9 mouse cellular contexts compared by ENCODE assay signal in genomic region chr2:26847706-26848105, GRCm38 (mm10). TPM values are rescaled to one million over a fixed set of nuclear protein-coding genes. Genes with fewer than 3 reads are reported as not detected.
DNase-seq lines count a peak whose midpoint lies in the region; TF ChIP-seq lines count a peak whose summit lies in the region.
"Had no signal": no experiment of that assay in that cellular context is flagged by ENCODE, and none has a peak within 500 bp of the region (broad histone marks: within the 10 kb centered on the region; RNA-seq: fewer than 3 reads in every experiment).

No protein-coding gene starts in this region.

- no peaks in the 10 kb centered on the region for H3K27me3 ChIP-seq in limb, embryonic 10.5 days (ENCODE audit: low read depth, poor library complexity, severe bottlenecking)
- H3K27me3 ChIP-seq: heart, embryonic 13.5 days; midbrain, embryonic 12.5 days had no signal

- WGBS in limb, embryonic 10.5 days = 60% methylated on average over 2 of the region's 2 CpGs

- no peaks in the 10 kb centered on the region for H3K36me3 ChIP-seq in ES-E14 (ENCODE audit: control insufficient read depth, insufficient read depth, low read length, poor library complexity, severe bottlenecking)
- no peaks in the 10 kb centered on the region for H3K36me3 ChIP-seq in limb, embryonic 10.5 days
- H3K36me3 ChIP-seq: heart, embryonic 13.5 days; midbrain, embryonic 12.5 days had no signal

- DNase-seq in layer of hippocampus, adult 11-12 months (ENCODE audit: low spot score) = peak; percentile 37
- DNase-seq in layer of hippocampus, adult 9-10 months (ENCODE audit: low spot score) = no peak
- peak; percentile 41 for DNase-seq in ES-E14 (ENCODE audit: low read depth, low spot score)
- peak; percentile 58 for DNase-seq in adrenal gland, postnatal 14 days
- peak; percentile 1 to 3 for DNase-seq in heart, postnatal 36 days
- DNase-seq in lung, postnatal 25 days (ENCODE audit: low spot score) = peak; percentile 41
- DNase-seq in limb, embryonic 10.5 days (ENCODE audit: low spot score) = no peak

- no peak overlapping the region for H3K9ac ChIP-seq in ES-E14 (ENCODE audit: insufficient read depth, low read depth, low read length, poor library complexity, severe bottlenecking)
- H3K9ac ChIP-seq: heart, embryonic 13.5 days; midbrain, embryonic 12.5 days had no signal

- H3K4me3 ChIP-seq in ES-E14 (ENCODE audit: insufficient read depth in 1 of 2, low read depth in 1 of 2, low read length in 2 of 2, poor library complexity in 1 of 2, severe bottlenecking in 1 of 2) = no peak overlapping the region
- no peak overlapping the region for H3K4me3 ChIP-seq in limb, embryonic 10.5 days
- H3K4me3 ChIP-seq: heart, embryonic 13.5 days; midbrain, embryonic 12.5 days had no signal

- in situ Hi-C loops in ES-E14 (cut with MboI; ENCODE audit: low sequenced_read_pairs in 2 of 2, unreplicated experiment in 2 of 2) = no loop called here

- H3K4me1 ChIP-seq in ES-E14 (ENCODE audit: control insufficient read depth in 2 of 2, insufficient read depth in 2 of 2, low read length in 2 of 2, poor library complexity in 1 of 2) = no peaks in the 10 kb centered on the region
- no peaks in the 10 kb centered on the region for H3K4me1 ChIP-seq in limb, embryonic 10.5 days
- H3K4me1 ChIP-seq: heart, embryonic 13.5 days; midbrain, embryonic 12.5 days had no signal

- intact Hi-C loops in heart, postnatal 36 days (cut with DNase I) = loop anchor here (1.0 to 5.0 kb wide), 2 partner anchors 191 to 390 kb away; no protein-coding TSS in a partner anchor

- H3K9me3 ChIP-seq in ES-E14 (ENCODE audit: control insufficient read depth, insufficient read depth, low read depth, low read length) = no peaks in the 10 kb centered on the region
- no peaks in the 10 kb centered on the region for H3K9me3 ChIP-seq in limb, embryonic 10.5 days (replicated peaks)
- H3K9me3 ChIP-seq: midbrain, embryonic 12.5 days had no signal

- no peak overlapping the region for H3K27ac ChIP-seq in ES-E14 (ENCODE audit: insufficient read depth, low read depth, low read length, poor library complexity, severe bottlenecking)
- H3K27ac ChIP-seq in limb, embryonic 10.5 days = no peak overlapping the region
- H3K27ac ChIP-seq: heart, embryonic 13.5 days; midbrain, embryonic 12.5 days had no signal

TF ChIP-seq in ES-E14, 5 proteins besides CTCF, POLR2A, EP300 and RAD21:
- TF ChIP-seq CHD2 (IDR thresholded peaks at IDR 0.05; ENCODE audit: low read depth, low read length) (no peak), MAFK (IDR thresholded peaks at IDR 0.05; ENCODE audit: insufficient read depth, low read depth, low read length) (no peak), HCFC1 (IDR thresholded peaks at IDR 0.05; ENCODE audit: borderline replicate concordance, insufficient read depth, low read length) (no peak), ZC3H11A (IDR thresholded peaks at IDR 0.05; ENCODE audit: borderline replicate concordance, low read depth, low read length) (peak; percentile 13; the same call in 1 of the 2 replicates), ZNF384 (IDR thresholded peaks at IDR 0.05; ENCODE audit: low read depth, low read length) (no peak)

RNA-seq across cellular contexts. Expression of gene Abo, which starts 17.1 kb away (rescaled TPM):
- total RNA-seq in ES-E14 (2012; rRNA removed) = 1.8 and 2.1 TPM in 2 replicates
- not detected in 2 replicates for total RNA-seq in adrenal gland, postnatal 14 days (2021)
- total RNA-seq in heart, postnatal 36 days (2021) = not detected
- polyA plus RNA-seq in limb, embryonic 10.5 days (2016; fragmentation: Nextera tagmentation; extraction: Ambion mirVana) = not detected in 2 replicates
- polyA plus RNA-seq: heart, embryonic 13.5 days; midbrain, embryonic 12.5 days had no signal

RNA-seq across cellular contexts. Expression of gene Surf6, which starts 55.0 kb away (rescaled TPM):
- total RNA-seq in ES-E14 (2012; rRNA removed) = 42.4 and 44.9 TPM in 2 replicates
- total RNA-seq in adrenal gland, postnatal 14 days (2021) = 26.8 and 32.1 TPM in 2 replicates
- 10 to 100 TPM; 11.7 to 12.8 TPM for total RNA-seq in heart, postnatal 36 days (2021)
- polyA plus RNA-seq in limb, embryonic 10.5 days (2016; fragmentation: Nextera tagmentation; extraction: Ambion mirVana) = 42.1 and 43.0 TPM in 2 replicates

Comparison
In these comparisons a context has a peak if more than half of its experiments do, and no peak if none do; other contexts are left out.
1. DNase-seq: peak in layer of hippocampus, adult 11-12 months (single experiment), ES-E14 (single experiment), adrenal gland, postnatal 14 days (single experiment), heart, postnatal 36 days (2 of 2) and lung, postnatal 25 days (single experiment); none in layer of hippocampus, adult 9-10 months (single experiment) and limb, embryonic 10.5 days (single experiment).